Mouse (Mus musculus) kidney, postnatal 25 days (tissue): ENCODE measurements around the gene Abhd2.

ENCODE experiments used
- DNase-seq, 2 experiments: peaks; one replicate each; pipeline ENCODE4 v3.0.0; 2021; ENCODE audit warnings: mixed read lengths in 2 of 2

The Abhd2 gene

DNA sequence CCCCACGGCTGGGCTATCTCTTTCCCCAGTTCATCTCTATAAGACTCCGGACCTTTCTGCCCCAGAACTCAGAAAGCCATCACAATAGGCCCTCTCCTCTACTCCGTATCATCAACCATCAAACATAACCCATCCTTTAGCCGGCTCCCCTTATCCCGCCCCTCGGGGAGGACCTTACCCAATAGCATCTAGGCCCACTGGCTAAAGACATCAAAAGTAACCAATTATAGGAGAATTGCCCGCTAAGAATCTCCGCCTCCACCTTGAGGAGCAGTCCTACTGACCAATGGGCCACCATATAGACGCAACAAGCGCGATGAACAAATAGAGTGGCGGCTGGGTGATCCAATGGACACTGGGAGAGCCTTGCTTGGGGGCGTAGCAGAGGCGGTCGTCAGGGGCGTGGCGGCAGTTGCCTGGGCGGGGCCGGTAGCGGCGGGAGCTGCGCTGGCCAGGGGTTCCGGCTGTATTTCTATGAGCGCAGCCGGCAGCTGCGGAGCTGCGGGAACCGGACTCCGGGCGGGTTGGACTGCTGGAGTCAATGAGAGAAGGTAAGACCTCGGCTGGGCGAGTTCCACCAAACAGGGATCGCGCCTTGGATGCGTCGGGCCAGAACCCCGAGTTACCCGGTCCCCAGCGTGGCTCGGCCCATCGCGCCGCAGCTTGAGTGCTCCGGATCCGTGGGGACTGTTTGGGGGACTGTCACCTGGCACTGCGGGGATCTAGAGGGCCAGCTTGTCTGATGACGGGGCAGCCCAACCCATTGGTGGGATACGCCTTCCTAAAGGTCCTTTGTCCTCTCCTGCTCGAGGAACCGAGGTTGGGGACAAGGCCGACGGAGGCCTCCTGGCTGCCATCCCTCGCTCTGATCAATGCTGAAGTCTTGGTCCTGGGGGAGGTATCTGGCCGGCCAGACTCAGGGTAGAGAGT lies at the start of gene Abhd2:
TSS of gene Abhd2 (plus strand) at position 411 of the 930 bp plus-strand sequence.
- peak; percentile 100 for DNase-seq

DNA sequence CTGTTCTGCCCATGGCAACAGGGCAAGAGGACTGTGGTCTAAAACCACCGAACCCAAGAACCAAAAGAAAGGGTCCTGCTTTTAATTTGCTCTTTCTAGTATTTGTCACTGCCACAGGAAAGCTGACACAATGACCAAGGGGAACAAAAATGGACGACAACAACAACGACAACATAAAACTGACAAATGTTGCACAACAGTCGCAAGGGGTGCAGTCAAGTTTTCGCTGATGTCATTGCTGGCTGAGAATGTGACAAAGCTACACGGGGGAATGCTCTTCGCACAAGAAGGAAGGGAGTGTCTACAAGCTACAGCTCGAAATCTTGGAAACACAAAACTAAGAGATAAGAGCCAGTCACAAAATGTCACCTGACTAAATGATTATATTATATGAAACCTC lies 47.5 kb upstream of the Abhd2 start:
- DNase-seq = no peak

DNA sequence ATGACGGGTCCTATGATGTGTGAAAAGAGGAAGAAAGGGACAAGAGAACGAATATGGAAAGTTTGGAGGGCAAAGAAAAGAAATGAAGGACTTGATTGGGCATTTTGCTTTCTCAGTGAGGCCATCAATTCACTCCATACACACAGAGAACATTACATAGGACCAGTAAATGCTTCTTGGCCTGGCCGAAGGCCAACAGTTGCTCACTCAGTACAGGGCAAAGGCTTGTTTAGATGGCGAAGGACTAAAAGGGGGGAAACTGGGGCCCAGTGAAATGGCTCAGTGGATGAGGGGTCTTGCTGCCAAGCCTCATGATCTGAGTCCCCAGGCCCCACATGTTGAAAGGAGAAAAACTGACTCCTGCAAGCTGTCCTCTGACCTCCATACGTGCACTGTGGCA lies 46.8 kb upstream of the Abhd2 start:
- no peak for DNase-seq

GRCm38 (mm10) chr7:79226834-79227486 lies 46.0 kb upstream of the Abhd2 start:
- no peak for DNase-seq

DNA sequence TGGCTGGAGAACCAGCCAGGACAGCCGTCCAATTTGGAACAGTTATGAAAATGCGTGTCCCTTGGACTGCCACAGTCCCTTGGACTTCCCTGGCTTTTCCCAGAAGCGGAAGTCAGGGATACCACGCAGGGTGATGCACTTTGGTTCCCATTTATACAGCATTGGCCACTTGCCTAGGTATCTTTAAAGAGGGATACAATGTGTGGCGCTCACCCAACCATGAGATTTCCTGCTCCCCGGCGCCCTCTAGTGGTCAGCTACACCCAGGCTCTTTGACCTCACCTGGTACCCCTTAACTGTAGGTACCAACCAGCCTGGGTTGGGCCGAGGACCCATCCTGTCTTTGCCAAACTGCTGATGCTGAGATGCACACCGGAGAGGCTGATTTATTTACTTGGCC lies 44.5 kb upstream of the Abhd2 start:
- peak; percentile 86 to 92 for DNase-seq

DNA sequence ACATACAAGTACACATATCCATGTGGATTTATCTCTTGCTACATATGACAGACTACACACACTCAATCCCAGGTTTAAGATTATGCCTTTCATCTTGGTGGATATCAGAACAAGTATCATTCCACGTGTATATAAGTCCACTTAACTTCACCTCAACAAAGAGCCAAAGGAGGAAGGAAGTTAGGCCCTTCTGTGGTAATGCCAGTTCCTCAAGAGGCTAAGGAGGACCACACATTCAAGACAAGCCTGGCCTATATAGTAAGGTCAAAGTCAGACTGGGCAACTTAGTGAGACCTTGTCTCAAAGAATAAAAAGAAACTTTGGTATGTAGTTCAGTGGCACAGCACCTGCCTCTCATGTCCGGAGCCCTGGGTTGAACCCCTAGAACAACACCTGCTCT lies 41.4 kb upstream of the Abhd2 start:
- DNase-seq = no peak

DNA sequence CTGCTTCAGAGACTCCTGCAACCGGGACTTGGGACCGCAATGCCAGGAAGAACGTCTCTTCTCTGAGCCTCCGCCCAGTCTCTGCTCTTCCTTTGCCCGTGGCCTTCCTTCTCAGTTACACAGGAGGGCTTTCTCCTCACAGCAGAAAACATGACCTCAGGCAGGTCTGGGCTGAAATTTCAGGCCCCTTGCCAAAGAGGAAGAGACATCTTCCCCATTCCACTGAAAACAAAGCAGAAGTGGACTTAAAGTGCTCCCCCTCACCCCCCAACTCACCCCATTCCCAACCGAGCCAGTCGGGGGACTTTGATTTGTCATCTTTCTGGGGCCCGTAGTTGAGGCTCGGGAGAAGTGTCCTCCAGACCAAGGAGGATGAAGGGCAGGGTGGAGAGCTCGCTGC lies 41.0 kb upstream of the Abhd2 start:
- DNase-seq = no peak

GRCm38 (mm10) chr7:79238741-79239140 lies 34.3 kb upstream of the Abhd2 start:
- DNase-seq = peak in 1 of 2 experiments; percentile 12

DNA sequence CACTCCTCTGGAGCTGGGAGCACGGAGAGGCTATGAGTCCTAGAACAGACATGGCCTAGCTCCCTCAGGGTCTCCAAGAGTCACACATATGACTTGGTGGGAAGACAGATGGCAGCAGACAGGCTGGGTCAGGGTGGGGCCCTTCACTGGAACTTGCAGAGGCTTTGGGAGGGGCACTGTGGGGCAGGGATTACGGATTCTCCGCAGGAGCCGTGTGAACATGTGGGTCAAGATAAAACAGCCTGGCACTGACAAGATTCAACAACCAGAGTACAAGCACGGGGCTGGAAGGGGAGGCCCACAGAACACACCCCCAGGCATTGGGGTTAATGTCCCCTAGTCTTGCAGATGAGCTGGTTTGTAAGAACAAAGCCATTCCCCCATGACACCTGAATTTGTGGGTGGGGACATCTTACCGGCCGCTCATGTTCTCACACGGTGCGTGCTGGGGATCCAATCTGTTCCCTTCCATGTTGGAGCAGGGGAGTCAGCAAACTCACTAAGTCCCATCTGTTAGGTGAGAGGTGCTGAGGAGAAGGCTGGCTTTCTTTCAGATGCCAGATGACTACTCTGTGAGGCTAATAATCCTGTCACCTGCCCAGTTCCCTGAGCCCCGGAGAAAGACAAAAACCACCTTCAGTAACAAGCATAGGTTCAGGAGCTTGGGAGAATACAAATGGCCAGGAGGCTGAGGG lies 30.9 kb upstream of the Abhd2 start:
- DNase-seq = no peak

DNA sequence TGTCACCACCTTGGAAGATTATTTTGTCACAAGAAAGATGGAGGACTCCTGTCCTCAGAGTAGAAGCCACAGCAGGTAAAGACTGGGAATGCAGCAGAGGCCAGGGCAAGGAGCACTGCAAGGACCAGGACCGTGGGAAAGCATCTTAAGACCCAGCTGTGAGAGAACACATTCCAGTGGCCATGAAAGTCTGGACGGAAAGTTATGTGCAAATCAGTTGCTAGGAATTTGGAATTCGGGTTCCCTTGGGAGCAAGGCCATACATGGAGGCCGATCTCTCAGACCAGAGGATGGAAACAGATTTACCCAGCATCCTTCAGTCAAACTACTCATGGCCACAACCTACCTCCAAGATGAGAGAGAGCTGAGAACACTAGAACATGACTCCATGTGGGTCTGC lies 29.8 kb upstream of the Abhd2 start:
- no peak for DNase-seq

GRCm38 (mm10) chr7:79246039-79246670 lies 26.8 kb upstream of the Abhd2 start:
- peak; percentile 78 to 82 for DNase-seq

DNA sequence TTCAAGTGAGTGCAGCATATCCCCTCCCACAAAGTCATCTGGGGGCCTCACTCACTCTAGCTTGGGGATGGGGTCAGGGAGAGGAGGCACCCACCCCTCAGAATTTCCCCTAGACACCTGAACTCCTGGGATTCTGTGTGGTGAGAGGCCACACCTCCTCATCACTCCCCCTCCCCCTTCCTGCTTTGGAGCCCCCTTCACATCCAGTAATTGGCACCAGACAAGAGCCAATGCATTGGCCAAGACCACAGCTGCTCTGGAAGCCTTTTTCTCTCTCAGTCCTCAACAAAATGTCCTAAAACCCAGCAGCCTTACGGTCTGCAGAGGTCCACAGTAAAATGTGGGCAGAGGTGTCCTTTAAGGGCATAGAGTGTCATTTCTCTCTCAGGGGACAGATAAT lies 25.6 kb upstream of the Abhd2 start:
- DNase-seq = no peak

DNA sequence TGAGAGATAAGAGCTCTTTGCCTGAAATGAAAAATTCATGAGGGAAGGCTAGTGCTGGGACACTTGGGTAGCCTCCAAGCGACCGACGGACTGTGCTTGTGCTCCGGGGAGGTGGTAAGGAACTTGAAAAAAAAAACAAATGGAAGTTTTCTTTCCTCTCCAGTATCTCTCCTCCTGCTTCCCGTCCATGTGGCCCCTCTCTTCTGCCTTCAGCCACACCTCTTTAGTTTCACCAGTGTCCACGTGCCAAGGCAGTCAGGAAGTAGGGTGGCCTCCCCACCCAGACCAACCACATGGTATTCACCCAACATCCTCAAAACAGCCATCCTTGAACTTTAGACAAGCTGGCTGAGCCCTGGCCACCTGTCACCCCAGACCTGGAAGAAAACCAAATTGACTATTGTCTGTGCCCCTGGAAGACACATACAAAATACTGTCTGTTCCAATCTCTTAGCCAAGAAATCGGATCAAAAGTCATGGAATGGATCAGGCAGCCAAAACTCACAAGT lies 25.1 kb upstream of the Abhd2 start:
- peak; percentile 71 to 80 for DNase-seq

GRCm38 (mm10) chr7:79249581-79249980 lies 23.4 kb upstream of the Abhd2 start:
- no peak for DNase-seq

- no peak for DNase-seq
Measured at GRCm38 (mm10) chr7:79254248-79254888, 18.6 kb upstream of the Abhd2 start.

- peak; percentile 35 to 51 for DNase-seq
Measured at GRCm38 (mm10) chr7:79255350-79255749, 17.6 kb upstream of the Abhd2 start.

GRCm38 (mm10) chr7:79255752-79256151 lies 17.2 kb upstream of the Abhd2 start:
- DNase-seq = no peak

GRCm38 (mm10) chr7:79256716-79257115 lies 16.3 kb upstream of the Abhd2 start:
- peak; percentile 73 to 83 for DNase-seq

- no peak for DNase-seq
Measured at GRCm38 (mm10) chr7:79258981-79259542, 13.9 kb upstream of the Abhd2 start.

- DNase-seq = peak; percentile 45 to 70
Measured at GRCm38 (mm10) chr7:79262478-79262877, 10.5 kb upstream of the Abhd2 start.

DNA sequence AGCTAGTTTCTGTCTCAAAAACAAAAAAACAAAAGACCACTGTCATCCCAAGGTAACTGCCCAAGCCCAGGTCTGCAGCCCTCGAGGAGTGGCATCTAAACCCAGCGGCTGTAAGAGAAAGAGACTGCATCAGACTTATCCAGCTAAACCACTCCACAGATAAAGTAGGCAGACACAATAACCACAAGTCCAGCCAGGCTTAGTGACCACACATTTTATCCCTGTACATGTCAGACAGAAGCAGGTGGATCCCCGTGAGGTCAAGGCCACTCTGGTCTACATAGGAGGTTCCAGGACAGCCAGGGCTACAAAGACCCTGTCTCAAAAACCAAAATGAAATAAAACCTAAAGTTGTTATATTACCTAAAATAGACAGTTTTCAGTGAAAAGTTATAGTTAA lies 9.2 kb upstream of the Abhd2 start:
- DNase-seq = no peak

GRCm38 (mm10) chr7:79266228-79266627 lies 6.8 kb upstream of the Abhd2 start:
- peak; percentile 66 to 78 for DNase-seq
